Mouse (Mus musculus) heart, postnatal 0 days (tissue): ENCODE data around the gene Nkain4. TPM values are rescaled to one million over a fixed set of nuclear protein-coding genes. Genes with fewer than 3 reads are reported as not detected.

ENCODE experiments used
- ATAC-seq: fragments of 200-750 bp; cut with Nextera tagmentation; 2 replicates; pipeline ENCODE4 v1.8.0; 2017; ENCODE audit warnings: low read depth, moderate number of reproducible peaks, moderate library complexity; ENCODE audit not compliant: insufficient read depth
- DNase-seq: peaks from one replicate; pipeline ENCODE4 v3.0.0-alpha.2; 2016; ENCODE audit warnings: low spot score
- H3K27ac ChIP-seq: fragments of 300-500 bp; sonication (generic); 2 replicates; pipeline ENCODE4 v1.5.1; 2014; ENCODE audit warnings: low read depth, mild to moderate bottlenecking
- H3K27me3 ChIP-seq: fragments of 300-500 bp; sonication (generic); 2 replicates; pipeline ENCODE4 v1.6.1; 2014; ENCODE audit warnings: low read length, mixed read lengths; ENCODE audit not compliant: control insufficient read depth, insufficient read depth
- H3K36me3 ChIP-seq: fragments of 300-500 bp; sonication (generic); replicated peaks from 2 replicates; pipeline ENCODE4 v1.6.1; 2014; ENCODE audit warnings: low read length, mixed read lengths; ENCODE audit not compliant: control insufficient read depth, insufficient read depth
- H3K4me1 ChIP-seq: fragments of 300-500 bp; sonication (generic); 2 replicates; pipeline ENCODE4 v1.6.1; 2014; ENCODE audit warnings: antibody characterized with exemption; ENCODE audit not compliant: control insufficient read depth, insufficient read depth
- H3K4me2 ChIP-seq: fragments of 300-500 bp; sonication (generic); 2 replicates; pipeline ENCODE4 v1.6.1; 2014; ENCODE audit warnings: low read depth, mild to moderate bottlenecking, low read length, moderate library complexity
- H3K4me3 ChIP-seq: fragments of 300-500 bp; sonication (generic); 2 replicates; pipeline ENCODE4 v1.5.1; 2014; ENCODE audit warnings: low read depth, low read length
- H3K9ac ChIP-seq: fragments of 300-500 bp; sonication (generic); replicated peaks from 2 replicates; pipeline ENCODE4 v1.6.1; 2014; ENCODE audit warnings: low read depth, low read length, mixed read lengths
- H3K9me3 ChIP-seq: fragments of 300-500 bp; sonication (generic); replicated peaks from 2 replicates; pipeline ENCODE4 v1.6.1; 2016; ENCODE audit warnings: low read length; ENCODE audit not compliant: control insufficient read depth
- CTCF ChIP-seq: IDR thresholded peaks from 2 replicates; pipeline ENCODE4 v1.5.1; 2016; ENCODE audit warnings: antibody characterized with exemption, control low read depth, low read depth
- EP300 ChIP-seq: IDR thresholded peaks from 2 replicates; pipeline ENCODE4 v1.6.1; 2016; ENCODE audit warnings: antibody characterized with exemption, low read depth
- WGBS: fragments of 180-500 bp; shearing (Covaris S2); extraction: QIAGEN DNeasy Blood & Tissue Kit; methylation state at CpG from one replicate; pipeline ENCODE4 v1.1.7; 2014; 5-methylcytosine and 5-hydroxymethylcytosine counted together
- polyA plus RNA-seq: library from polyadenylated mRNA; unstranded; fragments of >200 nt; fragmentation: Nextera tagmentation; extraction: Ambion mirVana; gene quantifications from 2 replicates; pipeline ENCODE4 v1.2.1, GENCODE M21; 2015
- total RNA-seq: library from RNA; depleted of rRNA; stranded (reverse); fragments of >200 nt; gene quantifications from 2 replicates; pipeline ENCODE4 v1.2.3, GENCODE M21; 2014; ENCODE audit warnings: low replicate concordance

Gene Nkain4
- total and polyA plus RNA-seq, 2 experiments from 2014 or later: 9.8 to 27.6 TPM

DNA sequence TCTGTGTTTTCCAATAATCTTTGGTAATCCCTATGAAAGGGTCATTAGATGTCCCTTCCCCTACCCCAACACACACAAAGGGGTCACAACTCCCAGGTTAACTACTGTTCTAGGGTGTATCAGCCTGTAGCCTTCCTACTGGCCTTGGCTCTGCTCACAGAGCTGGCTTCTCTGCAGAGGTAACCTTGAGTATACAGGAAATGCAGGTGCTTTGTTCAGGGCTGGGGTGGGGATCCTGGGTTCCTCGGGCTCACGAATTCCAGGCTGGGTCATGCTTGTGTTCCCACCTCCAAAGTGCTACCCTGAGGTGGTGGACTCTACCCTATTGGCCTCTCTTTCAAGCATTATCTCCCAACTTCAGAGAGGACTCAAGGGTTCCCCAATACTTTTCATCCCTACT is 31.1 kb upstream of the Nkain4 start:
- no peak for TF ChIP-seq EP300
- no peak for TF ChIP-seq CTCF
- peaks cover 26% of the 10 kb centered on the region for H3K36me3 ChIP-seq
- H3K4me2 ChIP-seq: no peak overlapping the region
- H3K9me3 ChIP-seq: no peaks in the 10 kb centered on the region
- DNase-seq: no peak
- no peak for ATAC-seq
- 85% methylated on average over 2 of the region's 2 CpGs for WGBS
- no peaks in the 10 kb centered on the region for H3K27me3 ChIP-seq
- no peak overlapping the region for H3K4me3 ChIP-seq
- H3K9ac ChIP-seq: no peak overlapping the region
- no peak overlapping the region for H3K27ac ChIP-seq
- no peaks in the 10 kb centered on the region for H3K4me1 ChIP-seq

DNA sequence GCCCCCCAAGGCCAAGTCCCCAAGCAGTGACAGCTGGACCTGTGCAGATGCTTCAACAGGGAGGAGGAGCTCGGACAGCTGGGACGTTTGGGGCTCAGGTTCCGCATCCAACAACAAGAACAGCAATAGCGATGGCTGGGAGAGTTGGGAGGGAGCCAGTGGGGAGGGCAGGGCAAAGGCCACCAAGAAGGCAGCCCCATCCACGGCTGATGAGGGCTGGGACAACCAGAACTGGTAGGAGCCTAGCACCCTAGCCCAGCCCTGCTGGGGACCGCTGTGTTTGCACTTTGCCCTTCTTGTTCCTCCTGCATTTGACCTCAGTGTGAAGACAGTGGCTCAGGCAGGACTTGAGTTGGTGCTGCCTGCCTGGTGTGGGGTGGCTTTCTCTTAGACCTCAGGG is 26.6 kb upstream of the Nkain4 start:
- 81% methylated on average over 6 of the region's 6 CpGs for WGBS
- ATAC-seq (no peak), DNase-seq (no peak)
- Histone ChIP-seq H3K27me3 (no peaks in the 10 kb centered on the region), H3K36me3 (peaks cover 71% of the 10 kb centered on the region), H3K9me3 (no peaks in the 10 kb centered on the region), H3K4me2 (no peak overlapping the region), H3K4me1 (no peaks in the 10 kb centered on the region), H3K27ac (no peak overlapping the region), H3K9ac (no peak overlapping the region), H3K4me3 (no peak overlapping the region)
- TF ChIP-seq EP300 (no peak), CTCF (no peak)

DNA sequence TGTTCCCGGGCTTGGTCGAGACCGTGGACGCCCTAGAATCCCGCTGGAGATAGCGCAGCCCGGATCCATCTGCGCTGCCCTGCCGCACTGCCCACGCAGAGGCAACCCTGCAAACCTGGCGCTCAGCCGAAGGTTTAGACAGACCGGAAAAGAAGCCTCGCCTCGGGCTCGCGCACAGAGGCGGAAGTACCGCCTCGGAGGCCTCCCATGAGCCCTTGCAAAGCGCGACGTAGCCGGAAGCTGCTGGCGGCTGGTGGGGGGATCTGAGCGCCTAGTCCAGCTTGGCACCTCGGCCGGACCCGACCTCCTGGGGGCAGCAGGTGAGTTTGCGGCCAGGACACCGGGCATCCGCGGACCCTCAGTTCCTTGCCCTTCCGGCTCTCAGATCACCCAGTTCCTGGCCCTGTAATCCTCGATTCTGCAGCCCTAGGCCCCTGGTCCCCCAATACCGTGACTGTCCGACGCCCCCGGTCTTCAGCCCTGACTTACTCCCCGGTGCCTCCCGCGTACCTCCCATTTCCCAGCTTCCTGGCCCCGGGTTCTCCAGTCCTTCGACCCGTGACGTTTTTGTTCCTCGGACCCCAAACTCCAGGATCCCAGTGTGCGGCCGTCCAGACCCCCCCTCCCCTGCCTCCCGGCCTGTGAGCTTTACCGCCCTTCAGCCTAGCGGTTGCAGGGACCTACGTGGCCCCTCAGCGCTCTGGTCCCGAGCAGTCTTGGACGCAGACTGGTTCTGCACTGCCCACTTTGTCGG is 12.7 kb upstream of the Nkain4 start, which contains the start of gene Arfgap1:
Gene Arfgap1, plus strand, starts transcription at position 216 of the 754 bp plus-strand sequence.
- DNase-seq: peak; percentile 95
- Histone ChIP-seq H3K4me3 (peak within 1 kb of the TSS; percentile 82), H3K36me3 (peaks cover 33% of the 10 kb centered on the region), H3K27ac (peak within 1 kb of the TSS; percentile 92), H3K4me1 (peaks cover 19% of the 10 kb centered on the region), H3K27me3 (no peaks in the 10 kb centered on the region), H3K4me2 (peak within 1 kb of the TSS; percentile 78), H3K9me3 (no peaks in the 10 kb centered on the region), H3K9ac (peak within 1 kb of the TSS; percentile 92)
- ATAC-seq: peak; percentile 92
- WGBS: under 1% methylated on average over 56 of the region's 57 CpGs
- TF ChIP-seq EP300: 0 out of 2 replicates have a peak, but pooled peaks have one; percentile 28
- TF ChIP-seq CTCF: no peak

DNA sequence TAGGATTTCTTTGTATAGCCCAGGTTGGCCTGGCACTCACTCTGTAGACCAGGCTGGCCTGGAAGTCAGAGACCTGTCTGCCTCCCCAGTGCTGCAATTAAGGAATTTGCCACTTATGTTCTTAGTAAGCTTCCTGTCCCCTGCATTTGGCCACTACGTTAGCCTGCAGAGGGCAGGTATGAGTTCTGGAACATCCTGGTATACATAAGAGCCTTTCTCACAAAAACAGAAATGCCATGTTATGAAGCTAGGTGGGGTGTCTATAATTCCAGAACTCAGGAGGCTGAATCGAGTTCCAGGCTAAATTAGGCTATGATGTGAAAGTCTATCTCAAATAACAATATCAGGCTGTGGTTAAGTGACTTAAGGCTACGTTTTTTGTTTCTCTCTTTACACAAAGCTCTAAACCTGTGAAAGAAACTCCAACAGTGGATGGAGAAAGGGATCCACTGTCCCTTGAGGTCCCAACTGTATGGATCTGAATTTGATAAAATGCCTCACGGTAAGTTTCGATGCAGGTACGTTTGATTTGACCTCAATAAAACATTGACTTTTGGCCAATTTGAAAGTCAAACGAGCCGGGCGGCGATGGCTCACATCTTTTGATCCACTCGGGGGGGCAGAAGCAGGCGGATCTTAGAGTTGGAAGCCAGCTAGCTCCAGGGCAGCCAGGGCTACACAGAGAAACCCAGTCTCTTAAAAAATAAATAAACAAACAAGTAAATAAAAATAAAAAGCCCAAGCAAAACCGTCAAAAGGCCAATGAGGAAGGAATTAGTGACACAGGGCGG is 11.8 kb upstream of the Nkain4 start:
- Histone ChIP-seq H3K4me2 (peak overlapping the region; percentile 78), H3K9me3 (no peaks in the 10 kb centered on the region), H3K27ac (peak overlapping the region; percentile 92), H3K9ac (peak overlapping the region; percentile 92), H3K4me3 (peak overlapping the region; percentile 82), H3K36me3 (peaks cover 24% of the 10 kb centered on the region), H3K27me3 (no peaks in the 10 kb centered on the region), H3K4me1 (peaks cover 19% of the 10 kb centered on the region)
- ATAC-seq (0 out of 2 replicates have a peak, but pooled peaks have one; percentile 17), DNase-seq (peak; percentile 51)
- WGBS: 12% methylated on average over 14 of the region's 14 CpGs
- TF ChIP-seq EP300 (no peak), CTCF (peak; percentile 43)

DNA sequence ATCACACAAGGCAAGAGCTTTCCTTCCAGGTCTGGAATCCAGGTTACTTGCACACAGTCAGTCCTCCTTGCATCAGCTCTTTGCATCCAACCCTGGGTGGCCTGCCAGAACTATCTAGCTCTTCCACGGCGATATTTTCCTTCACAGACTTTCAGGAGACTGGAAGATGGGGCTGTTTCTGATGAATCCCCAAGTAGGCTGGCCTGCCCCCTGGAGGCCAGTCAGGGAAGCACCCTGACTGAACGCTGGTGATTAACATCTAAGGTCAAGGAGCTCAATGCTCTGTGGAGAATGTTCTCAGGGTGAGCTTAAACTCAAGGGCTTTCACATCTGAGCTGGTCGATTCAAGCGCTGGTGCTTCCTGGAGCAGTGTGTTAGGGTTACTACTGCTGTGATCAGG is 9.5 kb upstream of the Nkain4 start:
- Histone ChIP-seq H3K27me3 (0 out of 2 replicates have a peak, but pooled peaks cover 5% of the 10 kb centered on the region), H3K9me3 (no peaks in the 10 kb centered on the region), H3K9ac (no peak overlapping the region; the same call in 1 of the 2 replicates), H3K4me1 (peaks cover 17% of the 10 kb centered on the region), H3K36me3 (0 out of 2 replicates have a peak, but pooled peaks cover 4% of the 10 kb centered on the region), H3K4me2 (no peak overlapping the region), H3K27ac (no peak overlapping the region), H3K4me3 (no peak overlapping the region)
- WGBS: 2% methylated on average over 5 of the region's 5 CpGs
- ATAC-seq: no peak
- DNase-seq: peak; percentile 53
- TF ChIP-seq CTCF: peak; percentile 90
- no peak for TF ChIP-seq EP300
